Mouse (Mus musculus): ENCODE measurements around the gene Gsn. TPM values are rescaled to one million over a fixed set of nuclear protein-coding genes. Genes with fewer than 3 reads are reported as not detected.

Gene Gsn
- 100 to 1,000 TPM; 114 to 138 TPM for total RNA-seq (2021)

- DNase-seq (ENCODE audit: extremely low spot score in 1 of 2, low spot score in 1 of 2) = peak; percentile 41 to 51
Observed at GRCm38 (mm10) chr2:35255885-35256833, at the start of gene Gsn. Gene Gsn (plus strand): TSS chr2:35256380.

GRCm38 (mm10) chr2:35206761-35207160, 49.4 kb upstream of the Gsn start:
- no peak for DNase-seq (ENCODE audit: extremely low spot score in 1 of 2, low spot score in 1 of 2)

GRCm38 (mm10) chr2:35208054-35208453, 48.1 kb upstream of the Gsn start:
- DNase-seq (ENCODE audit: extremely low spot score in 1 of 2, low spot score in 1 of 2) = no peak

- no peak for DNase-seq (ENCODE audit: extremely low spot score in 1 of 2, low spot score in 1 of 2)
Observed at GRCm38 (mm10) chr2:35208931-35209665, 47.1 kb upstream of the Gsn start.

GRCm38 (mm10) chr2:35211681-35212080, 44.5 kb upstream of the Gsn start:
- DNase-seq (ENCODE audit: extremely low spot score in 1 of 2, low spot score in 1 of 2) = no peak

GRCm38 (mm10) chr2:35213345-35213910, 42.8 kb upstream of the Gsn start:
- no peak for DNase-seq (ENCODE audit: extremely low spot score in 1 of 2, low spot score in 1 of 2)

- peak; percentile 75 to 91 for DNase-seq (ENCODE audit: extremely low spot score in 1 of 2, low spot score in 1 of 2)
Observed at GRCm38 (mm10) chr2:35214881-35215358, 41.3 kb upstream of the Gsn start.

- DNase-seq (ENCODE audit: extremely low spot score in 1 of 2, low spot score in 1 of 2) = no peak
Observed at GRCm38 (mm10) chr2:35215363-35215762, 40.8 kb upstream of the Gsn start.

GRCm38 (mm10) chr2:35216701-35217100, 39.5 kb upstream of the Gsn start:
- DNase-seq (ENCODE audit: extremely low spot score in 1 of 2, low spot score in 1 of 2) = no peak

GRCm38 (mm10) chr2:35218736-35219135, 37.4 kb upstream of the Gsn start:
- DNase-seq (ENCODE audit: extremely low spot score in 1 of 2, low spot score in 1 of 2) = no peak

- DNase-seq (ENCODE audit: extremely low spot score in 1 of 2, low spot score in 1 of 2) = no peak
Observed at GRCm38 (mm10) chr2:35222822-35223391, 33.3 kb upstream of the Gsn start.

- no peak for DNase-seq (ENCODE audit: extremely low spot score in 1 of 2, low spot score in 1 of 2)
Observed at GRCm38 (mm10) chr2:35224285-35224684, 31.9 kb upstream of the Gsn start.

- DNase-seq (ENCODE audit: extremely low spot score in 1 of 2, low spot score in 1 of 2) = no peak
Observed at GRCm38 (mm10) chr2:35228145-35228544, 28.0 kb upstream of the Gsn start.

GRCm38 (mm10) chr2:35230215-35230614, 26.0 kb upstream of the Gsn start:
- no peak for DNase-seq (ENCODE audit: extremely low spot score in 1 of 2, low spot score in 1 of 2)

- DNase-seq (ENCODE audit: extremely low spot score in 1 of 2, low spot score in 1 of 2) = no peak
Observed at GRCm38 (mm10) chr2:35231871-35232270, 24.3 kb upstream of the Gsn start.

- no peak for DNase-seq (ENCODE audit: extremely low spot score in 1 of 2, low spot score in 1 of 2)
Observed at GRCm38 (mm10) chr2:35232595-35233445, 23.4 kb upstream of the Gsn start.

- no peak for DNase-seq (ENCODE audit: extremely low spot score in 1 of 2, low spot score in 1 of 2)
Observed at GRCm38 (mm10) chr2:35233898-35234297, 22.3 kb upstream of the Gsn start.

GRCm38 (mm10) chr2:35235021-35235420, 21.2 kb upstream of the Gsn start:
- no peak for DNase-seq (ENCODE audit: extremely low spot score in 1 of 2, low spot score in 1 of 2)

- DNase-seq (ENCODE audit: extremely low spot score in 1 of 2, low spot score in 1 of 2) = no peak
Observed at GRCm38 (mm10) chr2:35244241-35244640, 11.9 kb upstream of the Gsn start.

GRCm38 (mm10) chr2:35247763-35248162, 8.4 kb upstream of the Gsn start:
- no peak for DNase-seq (ENCODE audit: extremely low spot score in 1 of 2, low spot score in 1 of 2)

All from layer of hippocampus, postnatal 25 days (tissue).